Mouse (Mus musculus): ENCODE measurements at regions not wholly inside any gene's neighbourhood (a gene's known extent, or its start where the extent isn't known, plus 50 kb on each side); places are given as distances from the start of the nearest gene placed in this dataset.

DNA sequence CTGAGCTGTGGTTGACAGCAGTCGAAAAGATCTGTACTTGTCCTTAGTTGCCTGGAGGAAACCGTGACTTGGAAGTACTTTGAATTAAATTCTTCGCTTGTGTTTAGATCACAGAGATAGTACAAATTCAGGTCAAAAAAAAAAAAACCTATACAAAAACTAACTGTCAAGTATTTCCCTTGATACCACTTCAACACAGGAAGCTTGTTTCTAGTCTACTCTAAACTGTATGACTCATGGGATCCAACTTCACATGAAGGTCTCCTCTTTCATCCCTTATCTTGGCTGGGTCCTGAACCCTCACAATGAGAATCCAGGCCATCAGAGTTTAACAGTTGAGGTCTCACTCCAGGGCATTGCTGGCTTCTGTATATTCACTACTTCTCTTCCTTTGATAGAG lies 54.8 kb downstream of the Tmem30b start:
- DNase-seq (ENCODE audit: low spot score in 2 of 2) = no peak

DNA sequence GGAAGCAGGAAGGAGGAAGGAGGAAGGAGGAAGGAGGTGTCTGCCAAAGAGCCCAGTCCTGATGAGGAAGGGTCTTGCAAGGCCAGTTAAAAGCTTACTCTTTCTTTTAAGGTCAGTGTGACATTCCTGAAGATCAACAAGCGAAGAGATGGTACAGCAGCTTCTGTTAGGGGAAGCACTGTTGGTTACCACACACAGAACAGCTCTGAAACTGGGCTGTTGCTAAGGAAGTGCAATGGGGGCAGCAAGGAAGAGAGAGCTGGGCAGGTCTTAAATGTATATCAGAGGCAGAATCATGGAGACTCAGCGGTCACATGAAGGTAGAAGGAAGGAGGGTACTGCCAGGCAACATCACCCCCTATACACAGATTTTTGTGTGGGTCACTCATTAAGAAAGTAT lies 63.3 kb downstream of the Tmem30b start:
- DNase-seq (ENCODE audit: low spot score in 2 of 2) = no peak

DNA sequence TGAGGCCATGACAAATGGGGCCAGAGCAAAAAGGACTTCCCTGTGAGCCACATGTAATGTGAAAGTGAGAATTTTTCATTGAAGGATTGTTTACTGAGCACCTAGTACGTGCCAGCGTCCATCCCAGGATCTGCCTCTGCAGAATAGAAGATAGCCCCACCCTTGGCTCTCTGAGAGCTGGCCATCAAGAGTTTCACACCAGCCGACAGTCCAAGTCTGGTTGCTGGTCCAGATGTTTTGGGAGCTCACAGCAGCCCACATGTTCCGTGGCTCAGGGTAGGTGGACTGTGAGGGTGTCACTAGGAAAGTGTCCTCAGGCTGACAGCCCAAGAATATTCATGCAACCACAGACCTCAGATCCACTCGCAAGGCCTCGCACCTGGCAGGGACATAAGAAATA lies 63.9 kb downstream of the Tmem30b start:
- DNase-seq (ENCODE audit: low spot score in 2 of 2) = no peak

DNA sequence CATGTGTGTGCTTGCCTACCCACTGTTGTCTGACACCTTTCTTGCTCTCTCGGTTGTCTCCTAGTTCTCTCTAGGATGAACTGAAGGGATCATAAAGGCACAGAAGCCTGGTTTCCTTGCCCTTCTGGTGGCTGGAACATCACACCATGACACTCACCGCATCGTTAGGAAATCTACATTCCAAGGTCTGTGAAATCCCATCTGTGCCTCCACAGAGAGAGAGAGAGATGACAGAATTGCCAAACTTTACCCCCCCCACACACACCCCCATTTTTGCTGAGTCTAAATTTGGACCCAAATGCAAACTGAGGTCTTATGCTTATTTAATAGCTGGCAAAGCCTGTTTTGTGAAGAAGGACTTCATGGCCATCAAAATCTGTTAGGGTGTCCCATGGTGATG lies 64.5 kb downstream of the Tmem30b start:
- no peak for DNase-seq (ENCODE audit: low spot score in 2 of 2)

DNA sequence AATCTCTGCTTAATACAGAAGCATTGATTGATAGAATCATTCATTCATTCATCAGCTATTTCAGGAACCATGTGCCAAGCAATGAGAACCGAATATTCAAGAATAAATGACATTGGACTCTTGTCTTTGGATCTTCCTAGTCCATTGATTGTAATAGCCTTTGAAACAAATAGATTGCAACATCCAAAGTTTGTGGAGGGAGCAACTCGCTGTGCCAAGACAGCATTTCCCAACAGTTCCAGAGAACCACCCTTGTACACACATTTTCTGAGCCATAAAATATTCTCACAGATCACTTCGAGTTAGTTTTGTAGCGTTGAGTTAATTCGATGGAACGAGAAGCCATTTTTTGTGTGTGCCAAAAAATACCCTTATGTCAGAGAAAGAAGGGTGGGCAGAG lies 65.0 kb downstream of the Tmem30b start:
- DNase-seq (ENCODE audit: low spot score in 2 of 2) = no peak

DNA sequence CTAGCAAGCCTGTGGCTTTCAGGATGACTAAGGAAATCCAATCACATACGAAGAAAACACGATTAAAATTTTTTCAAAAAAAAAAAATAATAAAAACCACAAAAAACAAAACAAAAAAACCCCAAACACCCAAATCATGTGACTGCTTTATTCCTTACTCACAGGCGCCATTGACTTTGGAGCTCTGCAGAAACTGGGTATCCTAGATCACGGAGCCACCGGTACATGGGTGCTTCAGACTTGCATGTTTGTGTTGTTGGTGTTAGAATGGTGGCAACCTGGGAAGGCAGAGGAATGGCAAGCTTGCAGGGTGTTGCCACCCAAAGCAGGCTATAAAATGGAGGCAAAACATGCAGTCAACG lies 65.6 kb downstream of the Tmem30b start:
- DNase-seq (ENCODE audit: low spot score in 2 of 2) = no peak

DNA sequence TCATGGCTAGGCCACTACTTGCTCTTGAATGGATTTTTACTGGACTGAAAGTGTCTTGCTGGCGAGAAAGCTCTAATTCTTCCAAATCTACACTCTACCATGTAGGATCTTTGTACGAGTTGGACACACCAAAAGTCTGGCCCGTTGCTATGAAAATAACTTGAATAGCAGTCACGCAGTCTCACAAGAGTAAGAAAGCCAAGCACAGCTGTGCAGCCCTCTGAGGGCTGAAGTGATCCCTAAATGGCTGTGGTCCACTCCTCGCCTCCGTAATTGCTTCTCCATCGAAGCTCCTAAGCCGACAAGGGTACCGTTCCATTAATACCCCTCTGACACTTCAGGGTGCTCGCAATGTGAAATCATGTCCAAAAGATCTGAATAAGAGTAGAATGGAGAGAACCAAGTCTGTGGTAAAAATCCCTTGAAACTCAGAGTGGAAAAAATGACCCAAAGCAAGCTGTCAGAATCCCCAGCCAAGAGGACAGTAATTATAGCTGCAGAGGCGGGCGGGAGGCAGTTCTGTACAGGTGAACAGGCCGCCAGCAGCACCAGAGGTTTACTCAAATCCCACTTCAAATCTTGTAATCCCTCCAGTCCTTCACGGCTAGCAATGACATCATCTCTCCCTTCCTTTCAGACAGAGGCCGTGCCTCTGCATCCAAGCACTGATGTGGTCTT lies 66.1 kb downstream of the Tmem30b start:
- no peak for DNase-seq (ENCODE audit: low spot score in 2 of 2)

DNA sequence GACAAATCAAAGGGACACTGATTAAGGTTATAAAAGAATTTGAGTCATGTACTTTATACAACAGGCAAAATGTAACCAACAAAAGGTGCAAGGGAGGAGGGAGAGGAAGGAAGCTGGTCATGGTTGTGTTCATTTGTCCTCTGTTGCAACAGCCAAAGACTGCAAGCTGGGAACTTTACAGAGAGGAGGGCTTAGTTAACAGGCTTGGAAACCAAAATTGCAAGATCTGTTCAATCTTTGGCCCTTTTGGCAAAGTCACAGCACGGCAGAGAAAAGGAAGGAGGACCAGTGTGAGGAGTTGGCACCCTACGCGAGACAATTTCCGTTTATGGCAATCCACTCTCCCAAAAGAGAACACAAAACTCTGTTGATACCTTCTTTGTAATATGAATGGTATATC lies 67.6 kb downstream of the Tmem30b start:
- DNase-seq (ENCODE audit: low spot score in 2 of 2) = no peak

DNA sequence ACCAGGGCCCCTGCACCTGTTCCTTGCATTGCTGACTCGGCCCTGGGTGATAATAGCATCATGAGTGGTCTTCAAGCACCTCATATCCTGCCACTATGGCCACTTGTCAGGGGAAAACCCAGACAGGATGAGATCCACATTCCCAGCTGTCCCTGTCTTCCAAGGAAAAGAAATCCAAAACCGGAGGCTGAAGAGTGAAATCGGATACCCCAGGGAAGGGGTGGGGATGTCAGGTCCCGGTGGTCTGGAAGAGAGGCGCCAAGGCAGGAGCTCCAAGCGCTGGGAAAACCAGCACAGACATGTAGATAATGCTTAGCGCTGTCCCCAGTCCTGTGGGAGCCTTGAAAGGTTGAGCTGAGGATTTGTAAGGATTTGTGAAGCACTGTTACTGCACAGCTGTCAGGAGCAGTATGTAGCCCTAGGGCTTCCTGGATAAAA lies 69.8 kb downstream of the Tmem30b start:
- DNase-seq (ENCODE audit: low spot score in 2 of 2) = no peak

DNA sequence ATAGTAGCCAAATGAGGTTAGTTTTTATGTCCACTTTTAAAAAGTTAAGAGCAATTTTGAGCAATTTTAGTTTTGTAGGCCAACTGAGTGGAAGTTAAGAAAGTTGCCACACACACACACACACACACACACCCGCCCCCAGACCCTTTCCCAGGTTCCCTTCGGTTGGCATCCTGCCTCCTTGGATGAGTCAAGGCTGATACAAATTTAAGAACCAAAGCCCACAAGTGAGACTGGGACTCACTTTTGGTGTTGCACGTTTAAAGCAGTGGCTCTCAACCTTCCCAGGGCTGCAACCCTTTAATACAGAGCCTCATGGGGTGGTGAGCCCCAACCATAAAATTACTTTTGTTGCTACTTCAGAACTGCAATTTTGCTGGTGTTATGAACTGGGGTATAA lies 70.4 kb downstream of the Tmem30b start:
- no peak for DNase-seq (ENCODE audit: low spot score in 2 of 2)

DNA sequence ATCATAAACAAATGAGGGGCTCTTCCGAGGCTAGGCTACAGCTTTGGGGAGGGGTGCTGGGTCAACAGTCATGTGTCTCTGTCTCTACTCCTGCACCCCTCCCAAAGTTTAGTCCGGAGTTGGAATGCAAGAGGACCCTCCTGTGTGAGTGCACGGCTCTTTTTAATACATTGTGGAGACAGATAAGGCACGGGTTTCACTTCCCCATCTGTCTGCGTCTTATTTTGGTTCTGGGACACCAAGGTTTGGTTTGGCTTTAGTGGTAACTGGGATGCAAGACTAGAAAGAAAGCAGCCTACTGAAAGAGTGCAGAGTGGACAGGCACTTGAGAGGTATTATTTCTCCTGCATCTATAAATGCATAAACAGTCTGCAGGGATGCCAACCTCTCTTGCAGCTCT lies 71.2 kb downstream of the Tmem30b start:
- DNase-seq (ENCODE audit: low spot score in 2 of 2) = no peak

DNA sequence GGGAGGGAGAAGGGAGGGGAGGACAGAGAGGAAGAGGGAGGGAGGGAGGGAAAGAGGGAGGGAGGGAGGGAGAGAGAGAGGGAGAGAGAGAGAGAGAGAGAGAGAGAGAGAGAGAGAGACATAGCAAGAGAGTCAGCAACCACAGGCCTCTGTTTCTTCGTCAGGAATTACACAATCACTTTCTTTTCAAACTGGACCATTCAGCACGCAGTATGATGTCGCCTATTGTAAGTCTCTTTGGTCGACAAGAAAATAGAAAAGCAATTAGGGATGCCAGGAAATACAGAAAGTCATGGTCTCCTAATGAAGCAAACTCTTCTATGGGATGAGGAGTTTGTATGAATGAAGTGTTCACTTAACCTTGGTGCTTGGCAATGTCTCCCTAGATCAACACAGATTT lies 73.1 kb downstream of the Tmem30b start:
- DNase-seq (ENCODE audit: low spot score in 2 of 2) = no peak

DNA sequence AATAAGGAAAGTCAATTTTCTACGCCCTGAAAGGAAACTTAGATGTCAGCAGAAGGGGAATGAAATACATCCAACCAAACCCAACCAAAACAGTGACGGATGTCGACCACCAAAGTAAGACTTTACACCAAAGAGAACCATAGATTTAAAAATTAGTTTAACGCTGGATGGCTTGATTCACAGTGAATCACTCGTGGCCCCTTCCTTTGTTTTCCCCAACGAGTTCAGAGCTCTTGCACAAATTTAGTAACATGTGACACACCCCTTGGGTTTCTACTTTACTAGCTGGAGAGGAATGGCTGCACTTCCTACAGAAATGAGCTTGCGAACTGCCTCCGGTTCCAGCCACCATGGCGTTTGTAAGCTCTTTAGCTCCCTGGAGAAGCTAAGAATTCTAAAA lies 74.2 kb downstream of the Tmem30b start:
- DNase-seq (ENCODE audit: low spot score in 2 of 2) = no peak

DNA sequence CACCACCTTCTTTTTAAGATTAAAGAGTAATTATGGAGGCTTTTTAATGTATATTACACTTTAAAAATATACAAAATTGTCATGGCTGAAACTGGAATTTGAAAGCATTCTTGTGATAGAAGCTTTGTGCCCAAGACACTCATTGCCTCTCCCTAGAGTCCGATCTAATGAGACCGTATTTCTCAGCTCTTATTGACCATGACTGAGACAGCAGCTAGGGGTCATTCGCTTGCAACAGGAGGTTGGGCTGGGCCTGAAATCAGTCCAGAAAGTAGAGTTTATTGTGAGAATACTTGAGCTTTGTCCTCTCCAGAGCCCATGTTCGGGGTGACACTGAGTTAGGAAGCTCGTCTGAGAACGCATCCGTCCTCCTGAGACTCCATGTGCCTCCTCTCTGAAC lies 79.7 kb downstream of the Tmem30b start:
- DNase-seq (ENCODE audit: low spot score in 2 of 2) = no peak

DNA sequence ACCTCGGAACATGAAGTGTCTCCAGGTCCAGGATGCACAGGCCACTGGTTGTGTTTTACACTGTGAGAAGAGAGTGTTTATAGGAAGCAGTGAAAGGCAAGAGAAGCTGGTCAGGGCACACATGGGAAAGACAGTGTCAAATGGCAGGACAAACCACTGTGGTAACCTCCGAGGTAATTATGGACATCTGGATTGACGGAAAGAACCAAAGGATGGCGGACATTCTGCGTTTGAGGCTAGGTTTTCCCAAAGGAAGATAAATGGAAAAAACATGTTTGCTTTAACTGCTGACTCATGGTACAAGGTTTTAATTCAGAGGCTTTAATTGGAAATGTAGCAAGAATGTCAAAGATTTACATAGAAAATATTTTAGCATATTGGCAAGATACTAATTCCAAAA lies 80.2 kb downstream of the Tmem30b start:
- DNase-seq (ENCODE audit: low spot score in 2 of 2) = no peak

DNA sequence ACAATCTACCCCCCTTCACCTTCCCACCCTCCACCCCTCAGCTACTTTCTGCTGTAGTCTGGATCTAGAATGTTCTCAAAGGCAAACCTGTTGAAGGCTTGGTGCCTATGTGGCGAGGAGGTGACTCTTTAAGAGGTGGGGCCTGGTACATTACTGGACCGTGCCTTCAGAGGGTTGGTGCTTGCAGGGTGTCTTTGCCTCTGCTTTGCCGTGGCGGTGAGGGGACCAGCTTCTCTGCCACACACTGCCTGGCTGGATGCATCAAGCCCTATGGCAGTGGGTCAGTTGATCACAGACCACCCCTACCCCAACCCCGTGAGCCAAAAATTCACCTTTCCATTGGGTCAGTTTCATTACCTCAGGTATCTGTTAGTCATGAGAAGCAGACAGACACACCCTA lies 81.9 kb downstream of the Tmem30b start:
- no peak for DNase-seq (ENCODE audit: low spot score in 2 of 2)

DNA sequence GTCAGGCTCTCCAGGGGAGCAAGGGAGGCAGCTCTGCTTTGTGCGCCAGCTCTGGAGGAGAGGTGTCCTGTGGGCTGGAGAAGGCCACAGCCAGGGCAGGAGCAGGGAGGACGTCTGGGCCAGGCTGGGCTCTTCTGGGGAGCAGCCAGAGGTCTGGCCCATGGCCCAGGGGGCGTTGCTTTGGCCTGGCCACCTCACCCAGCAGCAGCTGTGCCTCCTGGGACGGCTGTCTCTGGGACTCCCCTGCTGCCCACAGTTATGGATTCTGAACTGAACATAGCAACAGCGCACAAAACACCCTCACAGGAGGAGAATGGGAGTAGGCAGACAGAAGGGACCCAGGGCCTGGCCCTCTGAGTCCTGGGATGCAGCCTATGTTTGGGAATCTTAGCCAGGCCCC lies 84.1 kb downstream of the Tmem30b start:
- DNase-seq (ENCODE audit: low spot score in 2 of 2) = no peak

DNA sequence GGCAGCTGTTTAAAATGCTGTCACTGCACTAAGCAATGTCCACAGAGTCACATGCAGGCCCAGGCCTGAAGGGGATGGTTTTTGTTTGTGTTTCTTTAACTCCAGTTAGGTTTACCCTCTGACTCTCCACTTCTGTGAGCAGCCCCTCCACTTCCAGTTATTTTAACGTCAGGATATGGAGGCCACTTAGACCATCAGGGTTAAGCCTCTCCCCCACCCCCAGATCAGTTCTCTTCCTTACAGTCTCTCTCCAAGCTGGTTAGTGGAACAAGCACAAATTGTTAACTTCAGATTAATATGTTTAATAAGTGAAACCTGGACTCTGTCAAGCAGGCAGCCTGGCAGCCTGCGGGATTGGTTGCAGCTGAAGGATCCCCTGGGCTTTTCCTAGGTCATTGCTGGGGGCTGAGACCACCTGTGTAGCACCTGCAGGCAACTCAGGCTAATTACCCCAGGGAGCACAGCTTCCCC lies 85.9 kb downstream of the Tmem30b start:
- DNase-seq (ENCODE audit: low spot score in 2 of 2) = no peak

DNA sequence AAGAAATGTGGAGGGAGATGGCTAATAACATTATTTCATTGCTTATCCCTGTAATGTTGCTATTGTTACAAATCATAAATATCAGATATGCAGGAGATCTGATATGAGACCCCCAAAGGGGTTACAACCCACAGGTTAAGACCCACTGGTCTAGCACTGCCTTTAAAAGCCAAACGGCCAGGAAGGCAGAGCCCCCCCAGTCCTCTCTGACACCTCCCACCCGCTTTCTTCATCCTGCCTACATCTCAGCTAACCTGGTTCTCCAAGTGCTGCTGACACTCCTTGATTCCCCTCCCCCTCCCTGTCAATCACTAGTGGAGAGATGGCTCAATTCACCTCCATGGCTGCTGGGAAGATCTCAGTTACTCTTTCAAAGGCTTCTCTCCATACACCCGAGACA lies 94.9 kb downstream of the Tmem30b start:
- no peak for DNase-seq (ENCODE audit: low spot score in 2 of 2)

DNA sequence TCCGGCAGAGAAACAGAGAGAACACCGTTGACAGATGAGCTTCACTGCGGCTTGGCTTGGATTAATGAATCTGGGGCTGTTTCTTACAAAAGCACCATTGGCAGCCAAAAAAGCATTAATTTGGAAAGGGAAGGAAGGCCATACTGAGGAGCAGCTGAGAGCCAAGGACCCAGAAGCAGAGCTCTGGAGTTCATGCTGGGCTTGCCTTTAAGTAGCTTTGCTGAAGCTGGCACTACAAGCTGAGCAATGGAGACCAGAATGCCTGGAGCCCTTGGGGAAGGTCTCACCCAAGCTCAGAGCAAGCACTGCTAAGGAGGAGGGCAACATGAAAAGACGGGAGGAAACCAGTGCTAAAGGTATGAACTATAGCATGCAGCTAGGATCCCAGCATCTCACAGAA lies 95.7 kb downstream of the Tmem30b start:
- DNase-seq (ENCODE audit: low spot score in 2 of 2) = no peak

DNA sequence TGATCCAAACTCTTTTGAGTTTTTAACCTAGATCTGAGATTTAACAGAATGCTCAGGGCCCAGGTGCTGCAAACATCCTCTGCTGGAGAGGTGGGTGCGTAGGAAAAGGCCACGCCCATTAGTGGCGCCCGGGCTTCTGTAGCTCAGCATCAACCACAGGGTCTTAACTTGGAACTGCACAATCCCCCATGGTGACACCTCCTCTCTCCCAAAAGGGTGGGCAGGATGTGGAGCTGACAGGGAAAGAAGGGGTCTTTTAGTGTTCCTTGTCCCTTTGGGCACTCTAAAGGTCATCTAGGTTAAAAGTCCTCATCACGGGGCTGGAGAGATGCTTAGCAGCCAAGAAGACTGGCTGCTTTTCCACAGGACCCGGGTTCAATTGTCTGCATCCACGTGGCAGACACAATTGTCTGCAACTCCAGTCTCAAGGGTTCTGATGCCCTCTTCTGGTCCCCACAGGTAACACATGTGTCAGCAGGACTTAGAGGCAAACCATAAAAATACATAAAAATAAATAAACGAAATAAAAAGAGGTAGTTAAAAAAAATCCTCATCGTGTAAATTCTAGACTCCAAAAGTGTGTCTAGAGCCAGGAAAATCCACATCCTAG lies 96.2 kb downstream of the Tmem30b start:
- DNase-seq (ENCODE audit: low spot score in 2 of 2) = peak in 1 of 2 experiments; percentile 26

DNA sequence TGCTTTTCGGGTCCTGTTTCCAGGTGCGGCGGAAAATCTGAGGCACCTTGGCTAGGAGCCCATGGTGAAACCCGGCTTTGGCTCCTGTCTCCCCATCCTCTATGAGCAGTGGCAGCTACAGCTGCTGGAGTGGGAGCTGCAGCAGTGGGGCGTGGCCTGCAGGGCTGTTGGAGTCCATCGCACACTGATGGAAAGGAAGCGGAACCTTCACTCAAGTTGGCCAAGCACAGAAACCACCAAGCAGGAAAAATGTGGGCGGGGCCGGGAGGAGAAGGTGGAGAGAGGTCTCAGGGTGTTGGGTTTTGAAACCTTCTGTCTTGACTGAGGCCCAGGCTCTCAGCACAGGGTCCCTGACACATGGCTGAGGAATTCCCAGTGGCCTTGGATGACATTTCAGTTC lies 97.1 kb downstream of the Tmem30b start:
- peak in 1 of 2 experiments; percentile 22 for DNase-seq (ENCODE audit: low spot score in 2 of 2)

DNA sequence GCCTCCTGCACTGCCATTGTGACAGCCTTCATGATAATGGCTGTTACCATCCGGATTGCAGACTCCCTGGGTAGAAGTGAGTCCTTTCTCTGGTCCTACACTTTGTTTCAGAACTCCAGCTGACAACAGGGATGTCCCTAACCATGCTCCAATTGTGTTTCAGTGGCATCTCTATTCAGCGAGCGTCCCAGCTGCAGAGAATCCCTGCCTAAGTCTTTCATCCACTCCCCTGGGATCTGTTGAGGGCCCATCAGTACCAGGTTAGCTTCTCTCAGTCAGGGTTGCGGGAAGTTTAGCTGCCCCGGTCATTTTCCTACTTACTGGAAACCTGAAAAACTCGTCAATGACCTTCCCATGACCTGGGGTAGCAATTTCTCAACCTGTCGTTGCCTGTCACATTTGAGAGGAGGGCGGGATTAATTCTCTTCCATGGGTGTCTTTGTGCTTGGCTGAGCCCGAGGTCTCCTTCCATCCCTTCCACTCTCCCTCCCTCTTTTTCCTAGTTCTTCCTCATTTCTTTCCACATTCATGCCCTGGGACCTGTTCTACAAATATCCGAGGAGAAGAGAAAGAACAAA lies 97.7 kb downstream of the Tmem30b start:
- no peak for DNase-seq (ENCODE audit: low spot score in 2 of 2)

DNA sequence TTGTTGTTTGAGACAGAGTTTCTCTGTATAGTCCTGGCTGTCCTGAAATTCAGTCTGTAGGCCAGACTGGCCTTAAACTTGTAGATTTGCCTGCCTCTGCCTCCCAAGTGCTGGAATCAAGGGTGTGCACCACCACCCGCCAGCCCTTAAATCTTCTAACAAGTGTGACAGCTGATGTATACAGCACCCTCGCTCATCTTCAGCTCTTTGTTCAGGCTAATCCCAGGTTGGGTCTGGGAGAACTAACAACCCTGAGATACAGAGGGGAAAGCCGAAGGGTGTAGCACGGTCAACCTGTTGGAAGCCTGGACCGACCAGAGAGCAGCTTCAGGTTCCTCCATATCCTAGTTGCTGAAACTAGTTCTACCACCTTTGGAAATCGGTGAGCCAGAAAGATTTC lies 99.0 kb downstream of the Tmem30b start:
- no peak for DNase-seq (ENCODE audit: low spot score in 2 of 2)
